Mouse (Mus musculus) E14TG2a.4 (cell line): ENCODE results near the gene Sema5a.

ENCODE experiments used
- CTCF ChIP-seq: conservative IDR thresholded peaks from 2 replicates; pipeline ENCODE4 v1.5.1; 2014; ENCODE audit warnings: low read length
- NANOG ChIP-seq: IDR thresholded peaks from 2 replicates; pipeline ENCODE4 v1.6.1; 2014; ENCODE audit warnings: borderline replicate concordance, low read length, mixed read lengths

GRCm38 (mm10) chr15:32459046-32459445 lies 214.4 kb downstream of the Sema5a start:
- TF ChIP-seq CTCF (no peak), NANOG (no peak)
